Mouse (Mus musculus): Measurements from ENCODE around the gene Ddx3x. TPM values are rescaled to one million over a fixed set of nuclear protein-coding genes. Genes with fewer than 3 reads are reported as not detected.
"Not testable (repeated sequence)": the region's sequence is repeated elsewhere in the genome, so short reads cannot be mapped to it uniquely, and the experiment has no call there.

The Ddx3x gene
- total and polyA plus RNA-seq, 2 experiments from 2014 or later, result 109 to 120 TPM

- H3K4me3 ChIP-seq (ENCODE audit: low read depth, low read length), result no peak overlapping the region
- H3K27ac ChIP-seq (ENCODE audit: low read depth, low read length), result no peak overlapping the region
- no peak overlapping the region for H3K9ac ChIP-seq (replicated peaks; ENCODE audit: low read length, poor library complexity, severe bottlenecking)
- H3K27me3 ChIP-seq (ENCODE audit: insufficient read depth, low read length), result no peaks in the 10 kb centered on the region
- no peaks in the 10 kb centered on the region for H3K4me1 ChIP-seq (ENCODE audit: insufficient read depth, low read length)
- H3K9me3 ChIP-seq (ENCODE audit: low read length), result no peaks in the 10 kb centered on the region
- ATAC-seq (ENCODE audit: low FRiP score), result no peak
- no peak for TF ChIP-seq CTCF (IDR thresholded peaks at IDR 0.05)
- H3K36me3 ChIP-seq (ENCODE audit: insufficient read depth, low read length), result peaks cover 3% of the 10 kb centered on the region; the same call in 1 of the 2 replicates
- 35% methylated on average over 6 of the region's 6 CpGs for WGBS
- H3K4me2 ChIP-seq (ENCODE audit: low read depth, low read length, poor library complexity, severe bottlenecking), result no peak overlapping the region
- no peak for DNase-seq (ENCODE audit: low spot score)
These were observed 13.9 kb downstream of the Ddx3x start for GRCm38 (mm10) chrX:13294505-13295228.

GRCm38 (mm10) chrX:13295229-13295571 lies 14.4 kb downstream of the Ddx3x start:
- ATAC-seq (ENCODE audit: low FRiP score) (no peak), DNase-seq (ENCODE audit: low spot score) (no peak)
- no peaks in the 10 kb centered on the region for H3K27me3 ChIP-seq (ENCODE audit: insufficient read depth, low read length)
- TF ChIP-seq CTCF (IDR thresholded peaks at IDR 0.05), result no peak
- no peak overlapping the region for H3K4me3 ChIP-seq (ENCODE audit: low read depth, low read length)
- no peak overlapping the region for H3K4me2 ChIP-seq (ENCODE audit: low read depth, low read length, poor library complexity, severe bottlenecking)
- H3K9ac ChIP-seq (replicated peaks; ENCODE audit: low read length, poor library complexity, severe bottlenecking), result no peak overlapping the region
- H3K27ac ChIP-seq (ENCODE audit: low read depth, low read length), result no peak overlapping the region
- H3K9me3 ChIP-seq (ENCODE audit: low read length), result no peaks in the 10 kb centered on the region
- H3K36me3 ChIP-seq (ENCODE audit: insufficient read depth, low read length), result peaks cover 3% of the 10 kb centered on the region; the same call in 1 of the 2 replicates
- no peaks in the 10 kb centered on the region for H3K4me1 ChIP-seq (ENCODE audit: insufficient read depth, low read length)

GRCm38 (mm10) chrX:13296241-13296640 lies 15.5 kb downstream of the Ddx3x start:
- H3K27ac ChIP-seq (ENCODE audit: low read depth, low read length); H3K4me2 ChIP-seq (ENCODE audit: low read depth, low read length, poor library complexity, severe bottlenecking); H3K27me3 ChIP-seq (ENCODE audit: insufficient read depth, low read length); H3K9me3 ChIP-seq (ENCODE audit: low read length); H3K36me3 ChIP-seq (ENCODE audit: insufficient read depth, low read length); H3K9ac ChIP-seq (replicated peaks; ENCODE audit: low read length, poor library complexity, severe bottlenecking); H3K4me3 ChIP-seq (ENCODE audit: low read depth, low read length); H3K4me1 ChIP-seq (ENCODE audit: insufficient read depth, low read length); ATAC-seq (ENCODE audit: low FRiP score); DNase-seq (ENCODE audit: low spot score): not testable (repeated sequence)
- WGBS, result 32% methylated on average over 4 of the region's 4 CpGs

- Histone ChIP-seq H3K4me3 (ENCODE audit: low read depth, low read length) (no peak overlapping the region), H3K36me3 (ENCODE audit: insufficient read depth, low read length) (no peaks in the 10 kb centered on the region), H3K4me2 (ENCODE audit: low read depth, low read length, poor library complexity, severe bottlenecking) (no peak overlapping the region), H3K27me3 (ENCODE audit: insufficient read depth, low read length) (no peaks in the 10 kb centered on the region; the same call in 1 of the 2 replicates), H3K4me1 (ENCODE audit: insufficient read depth, low read length) (no peaks in the 10 kb centered on the region), H3K27ac (ENCODE audit: low read depth, low read length) (no peak overlapping the region), H3K9ac (replicated peaks; ENCODE audit: low read length, poor library complexity, severe bottlenecking) (no peak overlapping the region), H3K9me3 (ENCODE audit: low read length) (no peaks in the 10 kb centered on the region)
- no peak for TF ChIP-seq CTCF (IDR thresholded peaks at IDR 0.05)
- ATAC-seq (ENCODE audit: low FRiP score) (no peak), DNase-seq (ENCODE audit: low spot score) (no peak)
- 85% methylated on average over 3 of the region's 3 CpGs for WGBS
These were observed 25.4 kb downstream of the Ddx3x start for GRCm38 (mm10) chrX:13306190-13306589.

GRCm38 (mm10) chrX:13311396-13311795 lies 30.6 kb downstream of the Ddx3x start:
- Histone ChIP-seq H3K4me2 (ENCODE audit: low read depth, low read length, poor library complexity, severe bottlenecking) (no peak overlapping the region), H3K4me1 (ENCODE audit: insufficient read depth, low read length) (no peaks in the 10 kb centered on the region), H3K9me3 (ENCODE audit: low read length) (no peaks in the 10 kb centered on the region), H3K27me3 (ENCODE audit: insufficient read depth, low read length) (no peaks in the 10 kb centered on the region; the same call in 1 of the 2 replicates), H3K36me3 (ENCODE audit: insufficient read depth, low read length) (no peaks in the 10 kb centered on the region), H3K27ac (ENCODE audit: low read depth, low read length) (no peak overlapping the region), H3K9ac (replicated peaks; ENCODE audit: low read length, poor library complexity, severe bottlenecking) (no peak overlapping the region), H3K4me3 (ENCODE audit: low read depth, low read length) (no peak overlapping the region)
- TF ChIP-seq CTCF (IDR thresholded peaks at IDR 0.05), result no peak
- ATAC-seq (ENCODE audit: low FRiP score) (no peak), DNase-seq (ENCODE audit: low spot score) (no peak)
- 81% methylated on average over 4 of the region's 4 CpGs for WGBS

- DNase-seq (ENCODE audit: low spot score), result no peak
- ATAC-seq (ENCODE audit: low FRiP score), result no peak
- Histone ChIP-seq H3K4me2 (ENCODE audit: low read depth, low read length, poor library complexity, severe bottlenecking) (no peak overlapping the region), H3K27ac (ENCODE audit: low read depth, low read length) (no peak overlapping the region), H3K36me3 (ENCODE audit: insufficient read depth, low read length) (no peaks in the 10 kb centered on the region), H3K27me3 (ENCODE audit: insufficient read depth, low read length) (no peaks in the 10 kb centered on the region), H3K4me1 (ENCODE audit: insufficient read depth, low read length) (no peaks in the 10 kb centered on the region), H3K9ac (replicated peaks; ENCODE audit: low read length, poor library complexity, severe bottlenecking) (no peak overlapping the region), H3K4me3 (ENCODE audit: low read depth, low read length) (no peak overlapping the region), H3K9me3 (ENCODE audit: low read length) (no peaks in the 10 kb centered on the region; the same call in 1 of the 2 replicates)
- WGBS, result 81% methylated on average over 7 of the region's 7 CpGs
- TF ChIP-seq CTCF (IDR thresholded peaks at IDR 0.05), result no peak
These were observed 48.8 kb downstream of the Ddx3x start for GRCm38 (mm10) chrX:13329611-13330010.

Other genes starting within 250 kb of the Ddx3x start
- gene Usp9x, start 209.5 kb upstream of the Ddx3x start, total RNA-seq (2014; rRNA removed), result 289 and 395 TPM in 2 replicates
- gene Usp9x, start 209.5 kb upstream of the Ddx3x start, polyA plus RNA-seq (2015; fragmentation: Nextera tagmentation; extraction: Ambion mirVana), result 22.6 and 28.4 TPM in 2 replicates
- 0.33 and 0.71 TPM in 2 replicates for gene Nyx, start 185.1 kb downstream of the Ddx3x start, total RNA-seq (2014; rRNA removed)
- gene Nyx, start 185.1 kb downstream of the Ddx3x start, polyA plus RNA-seq (2015; fragmentation: Nextera tagmentation; extraction: Ambion mirVana), result 0.20 and 0.32 TPM in 2 replicates

Data from midbrain, postnatal 0 days (tissue).